Mouse (Mus musculus) myocyte (in vitro differentiated cells): ENCODE results near the gene Tssc4.

Experiments
- CEBPB ChIP-seq: IDR thresholded peaks from 2 replicates; pipeline ENCODE4 v1.6.1; 2011; ENCODE audit warnings: mild to moderate bottlenecking, moderate library complexity; ENCODE audit not compliant: poor library complexity, insufficient read depth, severe bottlenecking
- E2F4 ChIP-seq: IDR thresholded peaks from one replicate; pipeline ENCODE4 v1.6.1; 2011; ENCODE audit warnings: mild to moderate bottlenecking, control low read depth, moderate library complexity; ENCODE audit not compliant: insufficient read depth
- MAX ChIP-seq: IDR thresholded peaks from one replicate; pipeline ENCODE4 v1.6.1; 2011; ENCODE audit warnings: low read depth, mild to moderate bottlenecking, control low read depth
- MYOD1 ChIP-seq, 3 experiments: IDR thresholded peaks; one replicate each; pipeline ENCODE4 v1.6.1; 2011; ENCODE audit warnings: control low read depth in 2 of 3, low read depth in 2 of 3, mild to moderate bottlenecking in 2 of 3, moderate library complexity in 1 of 3; ENCODE audit not compliant: insufficient read length in 2 of 3, control insufficient read depth in 1 of 3
- MYOG ChIP-seq, 3 experiments: IDR thresholded peaks; one replicate each; pipeline ENCODE4 v1.6.1; 2011; ENCODE audit warnings: control low read depth in 2 of 3, low read depth in 2 of 3, mild to moderate bottlenecking in 2 of 3; ENCODE audit not compliant: insufficient read length in 2 of 3, control insufficient read depth in 1 of 3, insufficient read depth in 1 of 3
- POLR2A ChIP-seq: IDR thresholded peaks from one replicate; pipeline ENCODE4 v1.6.1; 2011; ENCODE audit warnings: low read depth, mild to moderate bottlenecking, control low read depth, moderate library complexity; ENCODE audit not compliant: insufficient read length
- POLR2AphosphoS2 ChIP-seq: IDR thresholded peaks from one replicate; pipeline ENCODE4 v1.6.1; 2011; ENCODE audit warnings: low read depth, control low read depth; ENCODE audit not compliant: insufficient read length
- SRF ChIP-seq: IDR thresholded peaks from one replicate; pipeline ENCODE4 v1.6.1; 2011; ENCODE audit warnings: low read depth; ENCODE audit not compliant: control insufficient read depth, insufficient read length
- TCF12 ChIP-seq: IDR thresholded peaks from one replicate; pipeline ENCODE4 v1.6.1; 2011; ENCODE audit warnings: mild to moderate bottlenecking, control low read depth; ENCODE audit not compliant: poor library complexity, insufficient read depth, severe bottlenecking
- TCF3 ChIP-seq: IDR thresholded peaks from one replicate; pipeline ENCODE4 v1.6.1; 2011; ENCODE audit warnings: low read depth, control low read depth; ENCODE audit not compliant: insufficient read length
- USF1 ChIP-seq: IDR thresholded peaks from one replicate; pipeline ENCODE4 v1.6.1; 2011; ENCODE audit warnings: low read depth, mild to moderate bottlenecking, control low read depth, moderate library complexity

DNA sequence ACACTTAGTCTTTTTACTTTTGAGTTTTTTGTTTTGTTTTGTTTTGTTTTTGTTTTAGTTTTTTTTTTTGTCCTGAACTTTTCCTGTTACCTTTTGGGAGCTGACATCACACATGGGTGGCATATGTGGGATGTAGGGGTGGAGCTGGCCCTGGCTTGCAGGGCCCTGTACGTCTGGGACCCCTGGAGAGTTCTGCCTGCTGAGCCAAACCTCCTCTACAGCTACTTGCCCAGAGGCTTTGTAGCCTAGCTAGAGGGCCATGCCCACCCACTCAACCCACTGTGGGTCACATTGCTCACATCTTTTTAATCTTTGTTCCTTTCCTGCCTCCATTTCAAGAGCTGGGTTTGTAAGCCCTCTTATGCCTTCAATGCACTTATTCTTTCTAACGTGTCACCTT lies 1.6 kb upstream of the Tssc4 start:
- TF ChIP-seq POLR2A (no peak), POLR2AphosphoS2 (no peak), USF1 (no peak), MYOG (IDR thresholded peaks at IDR 0.05; ENCODE audit: control insufficient read depth in 1 of 3, insufficient read depth in 1 of 3, insufficient read length in 2 of 3, low read depth in 2 of 3) (no peak), MAX (no peak), TCF3 (no peak), E2F4 (no peak), SRF (no peak), MYOD1 (IDR thresholded peaks at IDR 0.05; ENCODE audit: control insufficient read depth in 1 of 3, insufficient read length in 2 of 3, low read depth in 2 of 3) (no peak), TCF12 (no peak), CEBPB (no peak)
